ENCODE assay signal across 9 mouse cellular contexts in genomic region chr5:144267535-144268241, GRCm38 (mm10). TPM values are rescaled to one million over a fixed set of nuclear protein-coding genes. Genes with fewer than 3 reads are reported as not detected.
DNase-seq lines count a peak whose midpoint lies in the region.
"Had no signal": no experiment of that assay in that cellular context is flagged by ENCODE, and none has a peak within 500 bp of the region (broad histone marks: within the 10 kb centered on the region; RNA-seq: fewer than 3 reads in every experiment).

No protein-coding gene starts in this region.

- H3K4me1 ChIP-seq in embryonic facial prominence, embryonic 10.5 days, result 0 out of 2 replicates have a peak, but pooled peaks cover 8% of the 10 kb centered on the region

- peaks cover 84% of the 10 kb centered on the region for H3K36me3 ChIP-seq in embryonic facial prominence, embryonic 10.5 days (replicated peaks)

- H3K4me3 ChIP-seq in embryonic facial prominence, embryonic 10.5 days, result no peak overlapping the region
- H3K4me3 ChIP-seq: liver, embryonic 13.5 days had no signal

- 86% methylated on average over 8 of the region's 8 CpGs for WGBS in embryonic facial prominence, embryonic 10.5 days

- H3K27me3 ChIP-seq in embryonic facial prominence, embryonic 10.5 days (replicated peaks; ENCODE audit: low read depth, poor library complexity, severe bottlenecking), result no peaks in the 10 kb centered on the region
- H3K27me3 ChIP-seq: liver, embryonic 13.5 days had no signal

- no peaks in the 10 kb centered on the region for H3K9me3 ChIP-seq in embryonic facial prominence, embryonic 10.5 days
- H3K9me3 ChIP-seq: liver, embryonic 13.5 days had no signal

- no peak overlapping the region for H3K27ac ChIP-seq in embryonic facial prominence, embryonic 10.5 days (replicated peaks)
- H3K27ac ChIP-seq: liver, embryonic 13.5 days had no signal

- intact Hi-C loops in heart, postnatal 10 days (cut with DNase I), result loop anchor here (5.0 kb wide), 1 partner anchor 90 kb away; the partner anchor contains the start of gene Baiap2l1

- DNase-seq in cerebellum, postnatal 25 days, result peak; percentile 29 to 62
- no peak for DNase-seq in cerebellum, postnatal 4 days (ENCODE audit: low spot score in 2 of 2)
- peak; percentile 62 for DNase-seq in urinary bladder, postnatal 14 days (ENCODE audit: low spot score)
- no peak for DNase-seq in urinary bladder, adult 2 months (ENCODE audit: low spot score)
- peak; percentile 77 to 80 for DNase-seq in heart, postnatal 10 days
- peak; percentile 88 for DNase-seq in lung, postnatal 36 days
- DNase-seq in embryonic facial prominence, embryonic 10.5 days (ENCODE audit: low spot score), result no peak
- DNase-seq in thymus, adult 18-20 months, result no peak
- DNase-seq: liver, embryonic 13.5 days had no signal

RNA-seq across cellular contexts. Expression of gene Bri3, which starts 23.5 kb away (rescaled TPM):
- 138 and 144 TPM in 2 replicates for polyA plus RNA-seq in urinary bladder, adult 2 months (2012; rRNA removed)
- 100 to 1,000 TPM; 165 to 171 TPM for total RNA-seq in heart, postnatal 10 days (2021)
- 119 and 124 TPM in 2 replicates for polyA plus RNA-seq in embryonic facial prominence, embryonic 10.5 days (2016; fragmentation: Nextera tagmentation; extraction: Ambion mirVana)

RNA-seq across cellular contexts. Expression of gene Tecpr1, which starts 44.3 kb away (rescaled TPM):
- polyA plus RNA-seq in urinary bladder, adult 2 months (2012; rRNA removed), result 35.0 and 35.3 TPM in 2 replicates
- 10 to 100 TPM; 31.2 to 32.4 TPM for total RNA-seq in heart, postnatal 10 days (2021)
- 19.3 and 21.1 TPM in 2 replicates for polyA plus RNA-seq in embryonic facial prominence, embryonic 10.5 days (2016; fragmentation: Nextera tagmentation; extraction: Ambion mirVana)

Comparison
In these comparisons a context has a peak if more than half of its experiments do, and no peak if none do; other contexts are left out.
1. DNase-seq: peak in cerebellum, postnatal 25 days (2 of 2), urinary bladder, postnatal 14 days (single experiment), heart, postnatal 10 days (2 of 2) and lung, postnatal 36 days (single experiment); none in cerebellum, postnatal 4 days (0 of 2), urinary bladder, adult 2 months (single experiment), embryonic facial prominence, embryonic 10.5 days (single experiment) and thymus, adult 18-20 months (0 of 2).